8 mouse cellular contexts compared by ENCODE assay signal in the genomic region with DNA sequence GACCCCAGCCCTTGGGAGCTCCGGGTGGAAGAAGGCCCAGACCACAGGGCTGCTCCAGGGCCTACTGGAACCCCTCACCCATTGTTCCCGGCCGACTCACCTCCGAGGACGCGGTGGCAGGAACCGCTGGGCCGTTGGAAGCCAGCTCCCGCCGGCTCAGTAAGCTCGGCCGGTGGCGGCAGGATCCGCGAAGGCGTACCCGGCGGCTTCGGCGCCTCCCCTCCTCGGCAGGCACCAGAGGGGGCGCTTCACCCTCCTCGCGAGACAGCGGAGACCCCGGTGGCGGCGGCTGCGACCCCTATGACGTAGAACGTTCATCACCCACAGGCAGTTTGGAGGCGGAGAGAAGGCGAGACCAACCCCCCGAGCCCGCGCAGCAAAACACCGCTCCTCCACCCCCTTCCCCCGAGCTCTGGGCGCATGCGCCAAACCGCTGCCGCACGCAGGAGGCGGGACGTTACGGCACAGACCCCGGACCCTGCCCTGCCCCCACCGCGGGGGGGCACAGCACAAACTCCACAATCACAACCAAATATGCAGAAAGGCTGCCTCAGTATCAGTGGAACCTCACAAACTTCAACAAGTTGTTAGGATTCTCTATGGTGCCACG. TPM values are rescaled to one million over a fixed set of nuclear protein-coding genes. Genes with fewer than 3 reads are reported as not detected.
DNase-seq lines count a peak whose midpoint lies in the region; ATAC-seq and TF ChIP-seq lines count a peak whose summit lies in the region.

No protein-coding gene starts in this region.

- H3K27me3 ChIP-seq in embryonic facial prominence, embryonic 13.5 days = no peaks in the 10 kb centered on the region
- no peaks in the 10 kb centered on the region for H3K27me3 ChIP-seq in limb, embryonic 14.5 days (ENCODE audit: control insufficient read depth, insufficient read depth, low read length)
- H3K27me3 ChIP-seq in midbrain, postnatal 0 days (ENCODE audit: insufficient read depth, low read length) = no peaks in the 10 kb centered on the region

- H3K9me3 ChIP-seq in embryonic facial prominence, embryonic 13.5 days = no peaks in the 10 kb centered on the region
- H3K9me3 ChIP-seq in limb, embryonic 14.5 days (ENCODE audit: control insufficient read depth, low read length) = no peaks in the 10 kb centered on the region
- no peaks in the 10 kb centered on the region for H3K9me3 ChIP-seq in midbrain, postnatal 0 days (ENCODE audit: low read length)

- WGBS in embryonic facial prominence, embryonic 13.5 days = under 1% methylated on average over 49 of the region's 50 CpGs
- under 1% methylated on average over 44 of the region's 50 CpGs for WGBS in limb, embryonic 14.5 days
- WGBS in midbrain, postnatal 0 days = under 1% methylated on average over 49 of the region's 50 CpGs

- DNase-seq in 3134 (ENCODE audit: extremely low read depth, insufficient read length, low spot score) = peak; percentile 88
- DNase-seq in adrenal gland, postnatal 36 days = peak; percentile 96
- peak; percentile 90 for DNase-seq in heart, adult 8-10 months (ENCODE audit: low spot score)
- peak; percentile 94 for DNase-seq in kidney, adult 9 months
- peak; percentile 88 for DNase-seq in limb, embryonic 14.5 days (ENCODE audit: low spot score)
- DNase-seq in midbrain, postnatal 0 days (ENCODE audit: low spot score) = peak; percentile 96
- peak; percentile 76 to 82 for DNase-seq in spleen, postnatal 14 days (ENCODE audit: low spot score in 2 of 2)

- TF ChIP-seq POLR2A in limb, embryonic 14.5 days (IDR thresholded peaks at IDR 0.05; ENCODE audit: borderline replicate concordance, extremely low read depth, insufficient read depth, insufficient read length) = 0 out of 2 replicates have a peak, but pooled peaks have one; percentile 29

- peak; percentile 67 for TF ChIP-seq CTCF in midbrain, postnatal 0 days (IDR thresholded peaks at IDR 0.05)

- peak overlapping the region; percentile 99 for H3K27ac ChIP-seq in embryonic facial prominence, embryonic 13.5 days
- peak overlapping the region; percentile 98 for H3K27ac ChIP-seq in limb, embryonic 14.5 days (replicated peaks; ENCODE audit: low read depth, low read length)
- peak overlapping the region; percentile 97 for H3K27ac ChIP-seq in midbrain, postnatal 0 days (ENCODE audit: low read depth, low read length)

- peaks cover 25% of the 10 kb centered on the region for H3K4me1 ChIP-seq in embryonic facial prominence, embryonic 13.5 days
- H3K4me1 ChIP-seq in limb, embryonic 14.5 days (ENCODE audit: control insufficient read depth, insufficient read depth, low read length) = peaks cover 9% of the 10 kb centered on the region
- peaks cover 7% of the 10 kb centered on the region for H3K4me1 ChIP-seq in midbrain, postnatal 0 days (ENCODE audit: insufficient read depth, low read length)

- H3K4me2 ChIP-seq in embryonic facial prominence, embryonic 13.5 days = peak overlapping the region; percentile 91
- H3K4me2 ChIP-seq in limb, embryonic 14.5 days (replicated peaks; ENCODE audit: low read depth, low read length, severe bottlenecking) = peak overlapping the region; percentile 86
- peak overlapping the region; percentile 83 for H3K4me2 ChIP-seq in midbrain, postnatal 0 days (ENCODE audit: low read depth, low read length, poor library complexity, severe bottlenecking)

- H3K36me3 ChIP-seq in embryonic facial prominence, embryonic 13.5 days = peaks cover 18% of the 10 kb centered on the region
- H3K36me3 ChIP-seq in limb, embryonic 14.5 days (ENCODE audit: control insufficient read depth, insufficient read depth, low read length) = peaks cover 36% of the 10 kb centered on the region
- H3K36me3 ChIP-seq in midbrain, postnatal 0 days (ENCODE audit: insufficient read depth, low read length) = 0 out of 2 replicates have a peak, but pooled peaks cover 3% of the 10 kb centered on the region

- ATAC-seq in embryonic facial prominence, embryonic 13.5 days (ENCODE audit: insufficient number of reproducible peaks, insufficient read depth, low FRiP score, low TSS enrichment, low read depth) = peak; percentile 69
- ATAC-seq in limb, embryonic 14.5 days (ENCODE audit: low FRiP score, low read depth) = peak; percentile 83
- ATAC-seq in midbrain, postnatal 0 days (ENCODE audit: low FRiP score) = peak; percentile 90

- H3K4me3 ChIP-seq in embryonic facial prominence, embryonic 13.5 days = peak overlapping the region; percentile 65
- peak overlapping the region; percentile 82 for H3K4me3 ChIP-seq in limb, embryonic 14.5 days (replicated peaks; ENCODE audit: low read length)
- H3K4me3 ChIP-seq in midbrain, postnatal 0 days (ENCODE audit: low read depth, low read length) = peak overlapping the region; percentile 82

- H3K9ac ChIP-seq in embryonic facial prominence, embryonic 13.5 days = peak overlapping the region; percentile 89
- peak overlapping the region; percentile 90 for H3K9ac ChIP-seq in limb, embryonic 14.5 days (ENCODE audit: low read depth, low read length, severe bottlenecking)
- H3K9ac ChIP-seq in midbrain, postnatal 0 days (replicated peaks; ENCODE audit: low read length, poor library complexity, severe bottlenecking) = peak overlapping the region; percentile 92

RNA-seq across cellular contexts. Expression of a gene that starts 1.1 kb away (rescaled TPM):
- 10 to 100 TPM; 41.9 to 57.3 TPM for total RNA-seq in adrenal gland, postnatal 36 days (2021)
- 35.9 and 49.5 TPM in 2 replicates for polyA plus RNA-seq in embryonic facial prominence, embryonic 13.5 days (2015; fragmentation: Nextera tagmentation; extraction: Ambion mirVana)
- total RNA-seq in heart, adult 8-10 months (2022) = 10 to 100 TPM; 38.6 to 57.0 (median 48.2) TPM
- 10.5 and 12.0 TPM in 2 replicates for polyA plus RNA-seq in limb, embryonic 14.5 days (2012; rRNA removed)
- polyA plus RNA-seq in limb, embryonic 14.5 days (2014; fragmentation: Nextera tagmentation; extraction: Ambion mirVana) = 36.4 and 42.7 TPM in 2 replicates
- 0.71 and 3.0 TPM in 2 replicates for total RNA-seq in midbrain, postnatal 0 days (2014; rRNA removed)
- polyA plus RNA-seq in midbrain, postnatal 0 days (2015; fragmentation: Nextera tagmentation; extraction: Ambion mirVana) = 13.9 and 18.8 TPM in 2 replicates

RNA-seq across cellular contexts. Expression of a gene that starts 1.3 kb away (rescaled TPM):
- total RNA-seq in adrenal gland, postnatal 36 days (2021) = 10 to 100 TPM; 29.6 to 32.0 TPM
- polyA plus RNA-seq in embryonic facial prominence, embryonic 13.5 days (2015; fragmentation: Nextera tagmentation; extraction: Ambion mirVana) = 48.3 and 50.7 TPM in 2 replicates
- total RNA-seq in heart, adult 8-10 months (2022) = 10 to 100 TPM in 3 of 4 experiments, 1 to 10 TPM in 1; 9.4 to 11.5 (median 10.1) TPM
- 16.3 and 20.2 TPM in 2 replicates for polyA plus RNA-seq in limb, embryonic 14.5 days (2012; rRNA removed)
- 43.4 and 48.0 TPM in 2 replicates for polyA plus RNA-seq in limb, embryonic 14.5 days (2014; fragmentation: Nextera tagmentation; extraction: Ambion mirVana)
- total RNA-seq in midbrain, postnatal 0 days (2014; rRNA removed) = 24.4 and 25.3 TPM in 2 replicates
- 25.9 and 29.9 TPM in 2 replicates for polyA plus RNA-seq in midbrain, postnatal 0 days (2015; fragmentation: Nextera tagmentation; extraction: Ambion mirVana)

RNA-seq across cellular contexts. Expression of a gene that starts 10.9 kb away (rescaled TPM):
- total RNA-seq in adrenal gland, postnatal 36 days (2021) = 100 to 1,000 TPM; 253 to 277 TPM
- polyA plus RNA-seq in embryonic facial prominence, embryonic 13.5 days (2015; fragmentation: Nextera tagmentation; extraction: Ambion mirVana) = 303 and 307 TPM in 2 replicates
- 100 to 1,000 TPM; 477 to 496 (median 482) TPM for total RNA-seq in heart, adult 8-10 months (2022)
- polyA plus RNA-seq in limb, embryonic 14.5 days (2012; rRNA removed) = 117 and 134 TPM in 2 replicates
- polyA plus RNA-seq in limb, embryonic 14.5 days (2014; fragmentation: Nextera tagmentation; extraction: Ambion mirVana) = 270 and 287 TPM in 2 replicates
- 129 and 174 TPM in 2 replicates for total RNA-seq in midbrain, postnatal 0 days (2014; rRNA removed)
- polyA plus RNA-seq in midbrain, postnatal 0 days (2015; fragmentation: Nextera tagmentation; extraction: Ambion mirVana) = 399 and 439 TPM in 2 replicates

RNA-seq across cellular contexts. Expression of a gene that starts 28.7 kb away (rescaled TPM):
- 10 to 100 TPM; 25.9 to 39.6 TPM for total RNA-seq in adrenal gland, postnatal 36 days (2021)
- polyA plus RNA-seq in embryonic facial prominence, embryonic 13.5 days (2015; fragmentation: Nextera tagmentation; extraction: Ambion mirVana) = 8.2 and 11.1 TPM in 2 replicates
- total RNA-seq in heart, adult 8-10 months (2022) = 1 to 10 TPM; 6.3 to 9.0 (median 7.0) TPM
- 10.3 TPM in 2 replicates for polyA plus RNA-seq in limb, embryonic 14.5 days (2012; rRNA removed)
- polyA plus RNA-seq in limb, embryonic 14.5 days (2014; fragmentation: Nextera tagmentation; extraction: Ambion mirVana) = 10.7 and 11.0 TPM in 2 replicates
- 5.0 and 6.4 TPM in 2 replicates for total RNA-seq in midbrain, postnatal 0 days (2014; rRNA removed)
- polyA plus RNA-seq in midbrain, postnatal 0 days (2015; fragmentation: Nextera tagmentation; extraction: Ambion mirVana) = 3.0 and 3.3 TPM in 2 replicates

Comparison
In these comparisons a context has a peak if more than half of its experiments do, and no peak if none do; other contexts are left out.
1. Peak in every context shown above with its lines: DNase-seq, ATAC-seq, H3K4me3 ChIP-seq and H3K27ac ChIP-seq.